Mouse (Mus musculus) heart, embryonic 16.5 days (tissue): ENCODE results near the gene Shank2. TPM values are rescaled to one million over a fixed set of nuclear protein-coding genes. Genes with fewer than 3 reads are reported as not detected.

ENCODE experiments used
- ATAC-seq: fragments of 200-750 bp; cut with Nextera tagmentation; replicated peaks from 2 replicates; pipeline ENCODE4 v1.8.0; 2017; ENCODE audit warnings: moderate number of reproducible peaks; ENCODE audit not compliant: insufficient read depth, low FRiP score; ENCODE audit errors: extremely low read depth
- H3K27ac ChIP-seq: fragments of 300-500 bp; sonication (generic); 2 replicates; pipeline ENCODE4 v1.5.1; 2014; ENCODE audit warnings: mild to moderate bottlenecking, low read length, control low read depth, moderate library complexity
- H3K27me3 ChIP-seq: fragments of 300-500 bp; sonication (generic); 2 replicates; pipeline ENCODE4 v1.6.1; 2014; ENCODE audit warnings: low read length, mixed read lengths; ENCODE audit not compliant: control insufficient read depth, insufficient read depth
- H3K36me3 ChIP-seq: fragments of 300-500 bp; sonication (generic); 2 replicates; pipeline ENCODE4 v1.6.1; 2014; ENCODE audit not compliant: control insufficient read depth, insufficient read depth
- H3K4me1 ChIP-seq: fragments of 300-500 bp; sonication (generic); 2 replicates; pipeline ENCODE4 v1.6.1; 2014; ENCODE audit warnings: low read length, mixed read lengths; ENCODE audit not compliant: control insufficient read depth, insufficient read depth
- H3K4me2 ChIP-seq: fragments of 300-500 bp; sonication (generic); 2 replicates; pipeline ENCODE4 v1.6.1; 2014; ENCODE audit warnings: low read depth, mild to moderate bottlenecking, control low read depth, low read length
- H3K4me3 ChIP-seq: fragments of 300-500 bp; sonication (generic); 2 replicates; pipeline ENCODE4 v1.5.1; 2014; ENCODE audit warnings: mild to moderate bottlenecking, control low read depth, low read length
- H3K9ac ChIP-seq: fragments of 300-500 bp; sonication (generic); 2 replicates; pipeline ENCODE4 v1.6.1; 2014; ENCODE audit warnings: low read length, control low read depth
- H3K9me3 ChIP-seq: fragments of 300-500 bp; sonication (generic); replicated peaks from 2 replicates; pipeline ENCODE4 v1.6.1; 2016; ENCODE audit warnings: low read length; ENCODE audit not compliant: control insufficient read depth
- WGBS: fragments of 180-500 bp; shearing (Covaris S2); extraction: QIAGEN DNeasy Blood & Tissue Kit; methylation state at CpG from one replicate; pipeline ENCODE4 v1.1.7; 2014; 5-methylcytosine and 5-hydroxymethylcytosine counted together
- polyA plus RNA-seq: library from polyadenylated mRNA; unstranded; fragments of >200 nt; fragmentation: Nextera tagmentation; extraction: Ambion mirVana; gene quantifications from 2 replicates; pipeline ENCODE4 v1.2.1, GENCODE M21; 2015

The Shank2 gene
- polyA plus RNA-seq, 1 experiment from 2014 or later = 0.79 TPM

DNA sequence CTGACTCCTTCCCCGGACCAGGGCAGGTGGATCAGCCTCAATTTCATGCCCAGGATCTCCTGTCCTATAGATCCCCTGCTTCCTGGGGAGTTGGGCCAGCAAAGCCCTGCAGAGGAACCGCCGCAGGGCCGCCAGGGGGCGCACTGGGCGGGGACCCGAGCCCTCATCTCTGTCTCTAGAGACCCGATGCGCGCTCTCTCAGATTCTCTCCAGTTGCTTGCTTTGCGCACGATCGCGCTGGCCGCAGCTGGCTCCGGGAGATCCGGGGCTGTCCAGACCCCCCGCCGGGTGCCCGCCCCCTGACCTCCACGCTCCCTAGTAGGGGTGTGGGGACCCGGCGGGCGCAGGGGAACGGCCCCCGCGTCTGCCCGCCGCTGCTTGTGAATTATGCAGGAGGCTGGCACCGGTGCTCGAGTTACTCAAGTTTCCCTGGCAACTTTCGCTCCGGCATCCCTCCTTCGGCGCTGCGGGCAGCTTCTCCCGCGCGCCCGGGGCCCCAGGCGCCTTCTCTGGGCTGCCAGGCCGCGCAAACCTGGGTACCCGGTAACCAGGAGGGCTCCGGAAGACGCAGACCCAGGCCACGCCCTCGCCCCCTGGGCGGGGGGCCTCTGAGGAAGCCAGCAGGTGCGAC is 22.9 kb upstream of the Shank2 start:
- Histone ChIP-seq H3K4me1 (0 out of 2 replicates have a peak, but pooled peaks cover 5% of the 10 kb centered on the region), H3K27ac (no peak overlapping the region), H3K27me3 (peaks cover 69% of the 10 kb centered on the region), H3K4me3 (peak overlapping the region; percentile 53), H3K9ac (peak overlapping the region; percentile 38; the same call in 1 of the 2 replicates), H3K36me3 (no peaks in the 10 kb centered on the region), H3K9me3 (no peaks in the 10 kb centered on the region), H3K4me2 (peak overlapping the region; percentile 80)
- ATAC-seq = peak; percentile 67
- under 1% methylated on average over 50 of the region's 50 CpGs for WGBS

DNA sequence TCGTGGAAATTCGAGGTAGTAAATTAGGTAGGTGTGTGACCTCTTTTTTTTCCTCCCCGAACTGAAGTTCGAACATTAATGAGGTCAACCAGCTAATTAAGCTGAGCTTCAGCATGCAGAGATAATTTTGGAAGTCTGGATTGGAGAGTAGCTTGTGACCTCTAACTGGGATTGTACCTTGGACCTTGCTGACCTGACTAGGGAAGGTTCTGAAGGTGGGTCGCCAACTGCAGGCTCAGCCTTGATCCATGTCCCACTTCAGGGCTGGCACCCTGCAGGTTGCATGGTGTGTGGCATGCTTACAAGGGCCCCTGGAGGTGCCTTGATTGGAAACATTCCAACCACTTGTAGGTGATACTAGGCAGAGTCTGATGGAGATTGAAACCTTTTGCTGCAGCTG is 21.7 kb upstream of the Shank2 start:
- Histone ChIP-seq H3K9ac (no peak overlapping the region), H3K27me3 (peaks cover 66% of the 10 kb centered on the region), H3K4me2 (no peak overlapping the region), H3K27ac (no peak overlapping the region), H3K9me3 (no peaks in the 10 kb centered on the region), H3K36me3 (no peaks in the 10 kb centered on the region), H3K4me3 (no peak overlapping the region), H3K4me1 (0 out of 2 replicates have a peak, but pooled peaks cover 5% of the 10 kb centered on the region)
- ATAC-seq = no peak
- WGBS = 57% methylated on average over 5 of the region's 5 CpGs

DNA sequence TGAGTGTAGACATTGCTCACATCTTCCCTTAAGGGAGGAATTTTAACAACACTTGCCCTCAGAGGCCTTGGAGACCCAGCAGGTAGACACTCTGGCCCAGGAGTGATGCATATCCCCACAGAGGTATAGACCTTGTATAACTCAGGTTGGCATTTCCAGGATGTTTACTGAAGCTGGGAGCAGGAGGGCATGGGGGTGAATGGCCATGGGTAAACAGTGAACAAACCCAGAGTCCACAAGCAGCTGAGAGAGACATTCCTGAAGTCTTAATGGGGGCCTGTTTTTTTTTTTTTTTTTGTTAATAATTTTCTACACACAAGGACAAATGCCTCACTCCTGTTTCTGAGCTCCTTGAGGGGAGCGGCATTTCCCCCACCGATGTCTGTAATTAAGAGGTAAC is 15.4 kb upstream of the Shank2 start:
- 85% methylated on average over 2 of the region's 2 CpGs for WGBS
- Histone ChIP-seq H3K36me3 (no peaks in the 10 kb centered on the region), H3K9me3 (no peaks in the 10 kb centered on the region), H3K27ac (no peak overlapping the region), H3K4me3 (no peak overlapping the region), H3K27me3 (peaks cover 8% of the 10 kb centered on the region), H3K9ac (no peak overlapping the region), H3K4me2 (no peak overlapping the region), H3K4me1 (no peaks in the 10 kb centered on the region)
- ATAC-seq = no peak

DNA sequence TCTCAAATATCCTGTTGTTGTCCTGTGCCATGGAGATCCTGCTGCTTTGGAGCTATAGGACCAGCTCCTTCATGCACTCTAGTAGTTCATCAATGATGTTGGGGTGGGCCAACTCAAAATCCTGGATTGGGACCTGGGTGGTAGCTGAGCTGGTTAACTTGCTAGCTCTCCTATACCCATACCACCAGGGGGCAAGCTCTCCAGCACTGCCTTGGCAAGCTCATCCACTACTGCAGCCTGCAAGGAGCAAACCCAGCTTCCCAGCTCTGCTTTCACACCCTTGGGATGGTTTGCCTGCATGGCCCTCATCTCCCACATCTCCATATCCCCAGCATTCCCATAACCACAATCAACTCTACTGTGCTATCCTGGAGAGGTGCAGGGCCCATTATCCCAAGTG is 10.6 kb upstream of the Shank2 start:
- Histone ChIP-seq H3K36me3 (no peaks in the 10 kb centered on the region), H3K9me3 (no peaks in the 10 kb centered on the region), H3K9ac (no peak overlapping the region), H3K4me1 (no peaks in the 10 kb centered on the region), H3K4me3 (no peak overlapping the region), H3K27me3 (no peaks in the 10 kb centered on the region), H3K27ac (no peak overlapping the region), H3K4me2 (no peak overlapping the region)
- ATAC-seq = no peak

DNA sequence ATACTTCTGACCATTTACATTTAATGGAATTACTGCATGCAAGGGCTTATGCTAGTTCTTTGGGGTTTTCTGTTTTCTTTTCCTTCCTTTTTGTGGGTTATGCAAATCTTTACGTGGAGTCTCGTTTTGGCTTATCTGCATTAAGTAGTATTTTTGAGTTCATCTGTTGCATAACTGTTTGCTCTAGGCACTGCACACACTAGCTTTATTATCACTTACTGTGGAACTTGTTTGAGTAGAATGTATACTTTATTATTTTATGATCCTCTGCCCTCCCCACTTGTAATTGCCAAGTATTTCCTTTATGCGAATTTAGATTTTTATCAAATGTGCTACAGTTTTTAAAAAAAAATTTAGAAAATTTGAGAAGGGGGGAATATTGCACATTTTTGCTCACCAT is 2.7 kb upstream of the Shank2 start:
- no peak for ATAC-seq
- WGBS = 74% methylated on average over 3 of the region's 3 CpGs
- no peaks in the 10 kb centered on the region for H3K36me3 ChIP-seq
- H3K4me3 ChIP-seq = no peak overlapping the region
- no peak overlapping the region for H3K4me2 ChIP-seq
- no peaks in the 10 kb centered on the region for H3K27me3 ChIP-seq
- H3K4me1 ChIP-seq = no peaks in the 10 kb centered on the region
- peaks cover 5% of the 10 kb centered on the region for H3K9me3 ChIP-seq
- H3K27ac ChIP-seq = no peak overlapping the region
- no peak overlapping the region for H3K9ac ChIP-seq

DNA sequence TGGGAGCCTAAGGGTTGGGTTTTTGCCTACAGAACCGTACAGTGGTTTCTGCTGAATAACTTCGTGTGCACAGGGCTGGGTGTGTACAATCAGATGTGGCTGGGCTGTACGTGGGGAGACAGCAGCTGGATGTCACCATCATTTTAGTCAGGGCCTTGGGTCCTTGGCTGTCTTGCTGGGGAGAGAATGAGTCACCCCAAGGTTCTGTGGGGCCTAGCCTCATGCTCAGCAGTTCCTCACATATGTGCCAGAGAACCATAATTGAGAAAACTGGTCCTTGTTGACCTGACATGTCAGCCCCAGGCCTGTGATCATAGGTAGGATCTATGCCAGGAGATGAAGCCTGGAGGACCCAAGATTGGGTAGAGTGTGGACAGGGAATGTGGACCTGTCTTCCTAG is 1.7 kb downstream of the Shank2 start:
- Histone ChIP-seq H3K4me3 (no peak overlapping the region), H3K4me2 (no peak overlapping the region), H3K27me3 (no peaks in the 10 kb centered on the region), H3K27ac (no peak overlapping the region), H3K36me3 (no peaks in the 10 kb centered on the region), H3K9me3 (no peaks in the 10 kb centered on the region), H3K9ac (no peak overlapping the region), H3K4me1 (no peaks in the 10 kb centered on the region)
- WGBS = 75% methylated on average over 3 of the region's 3 CpGs
- ATAC-seq = no peak

DNA sequence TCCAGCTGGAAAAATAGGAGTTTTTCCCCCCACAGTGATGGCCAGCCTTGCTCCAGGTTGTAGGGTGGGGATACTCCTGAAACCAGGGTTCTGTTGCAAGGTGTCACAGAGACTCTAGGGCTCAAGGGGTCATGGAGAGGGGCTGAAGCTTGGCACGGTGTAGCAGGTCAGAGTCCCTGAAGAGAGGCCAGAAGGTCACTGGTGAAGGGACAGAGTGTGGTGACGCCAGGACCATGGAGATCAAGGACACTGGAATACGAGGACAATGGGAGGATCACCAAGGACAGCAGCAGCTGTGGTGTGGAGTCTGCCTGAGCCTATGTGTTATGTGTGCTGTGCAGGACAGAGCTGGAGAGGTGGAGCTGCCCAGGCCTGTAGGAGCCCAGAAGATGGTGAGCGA is 6.4 kb downstream of the Shank2 start:
- no peaks in the 10 kb centered on the region for H3K27me3 ChIP-seq
- ATAC-seq = no peak
- no peak overlapping the region for H3K4me3 ChIP-seq
- no peaks in the 10 kb centered on the region for H3K36me3 ChIP-seq
- H3K27ac ChIP-seq = no peak overlapping the region
- H3K4me1 ChIP-seq = no peaks in the 10 kb centered on the region
- no peak overlapping the region for H3K9ac ChIP-seq
- H3K4me2 ChIP-seq = no peak overlapping the region
- no peaks in the 10 kb centered on the region for H3K9me3 ChIP-seq
- WGBS = 69% methylated on average over 4 of the region's 4 CpGs

DNA sequence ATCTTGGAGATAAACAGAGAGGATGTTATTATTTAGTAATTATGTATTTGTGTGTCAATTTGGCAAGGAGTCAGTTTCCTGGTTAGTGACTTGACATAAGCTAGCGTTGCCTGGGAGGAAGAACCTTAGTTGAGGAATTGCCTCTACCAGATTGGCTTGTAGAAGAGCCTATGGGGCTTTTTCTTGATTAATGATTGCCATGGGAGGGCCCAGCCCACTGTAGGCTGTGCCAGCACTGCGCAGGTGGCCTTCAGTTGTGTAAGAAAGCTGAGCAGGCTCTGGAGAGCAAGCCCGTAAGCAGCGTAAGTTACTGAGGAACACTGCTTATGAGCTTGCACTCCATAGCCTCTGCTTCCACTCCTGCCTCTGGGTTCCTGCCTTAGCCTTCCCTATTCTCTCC is 7.3 kb downstream of the Shank2 start:
- ATAC-seq = no peak
- Histone ChIP-seq H3K27me3 (no peaks in the 10 kb centered on the region), H3K4me1 (no peaks in the 10 kb centered on the region), H3K36me3 (no peaks in the 10 kb centered on the region), H3K9ac (no peak overlapping the region), H3K9me3 (no peaks in the 10 kb centered on the region), H3K27ac (no peak overlapping the region), H3K4me3 (no peak overlapping the region), H3K4me2 (no peak overlapping the region)
- WGBS = 72% methylated on average over 4 of the region's 4 CpGs

DNA sequence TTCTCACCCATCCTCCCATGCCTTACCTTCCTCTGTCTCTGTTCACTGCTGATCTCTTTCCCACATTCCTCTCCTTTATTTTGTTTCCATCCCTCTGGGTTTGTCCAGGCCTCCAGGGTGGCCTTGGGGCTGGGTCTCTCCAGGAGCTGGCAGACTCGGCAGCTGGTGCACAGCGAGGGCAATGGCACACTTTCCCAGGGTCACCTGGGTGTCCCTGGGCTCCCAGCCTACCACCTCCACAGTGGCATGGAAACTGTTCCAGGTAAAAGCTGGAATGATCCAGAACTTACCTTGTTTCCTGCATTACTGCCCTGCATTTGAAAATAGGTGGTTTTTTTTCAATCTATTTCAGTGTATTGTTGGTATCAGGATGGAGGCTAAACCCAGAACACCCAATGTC is 12.8 kb downstream of the Shank2 start:
- no peak overlapping the region for H3K9ac ChIP-seq
- no peak overlapping the region for H3K4me3 ChIP-seq
- ATAC-seq = no peak
- no peak overlapping the region for H3K27ac ChIP-seq
- H3K9me3 ChIP-seq = no peaks in the 10 kb centered on the region
- H3K27me3 ChIP-seq = no peaks in the 10 kb centered on the region
- no peaks in the 10 kb centered on the region for H3K4me1 ChIP-seq
- no peaks in the 10 kb centered on the region for H3K36me3 ChIP-seq
- WGBS = 76% methylated on average over 2 of the region's 2 CpGs
- H3K4me2 ChIP-seq = no peak overlapping the region
